Mouse (Mus musculus) NIH3T3 (cell line): ENCODE data around the gene Mtif3.
"Not testable (repeated sequence)": the region's sequence is repeated elsewhere in the genome, so short reads cannot be mapped to it uniquely, and the experiment has no call there.

Experiments
- DNase-seq: peaks from one replicate; pipeline ENCODE4 v3.0.0-alpha.2; 2012; ENCODE audit warnings: low read depth

Mtif3 gene

GRCm38 (mm10) chr5:146954576-146954975 is 9.0 kb downstream of the Mtif3 start:
- no peak for DNase-seq

- DNase-seq = peak; percentile 90
These were observed 15.0 kb downstream of the Mtif3 start, which contains the start of gene Gtf3a for GRCm38 (mm10) chr5:146948508-146949088. Gene Gtf3a, plus strand, starts transcription at chr5:146948657.

GRCm38 (mm10) chr5:146948041-146948507 is 15.5 kb downstream of the Mtif3 start:
- no peak for DNase-seq

- DNase-seq = no peak
These were observed 16.1 kb downstream of the Mtif3 start for GRCm38 (mm10) chr5:146947497-146947896.

- DNase-seq = no peak
These were observed 16.9 kb downstream of the Mtif3 start for GRCm38 (mm10) chr5:146946682-146947081.

- no peak for DNase-seq
These were observed 19.0 kb downstream of the Mtif3 start for GRCm38 (mm10) chr5:146944568-146944967.

GRCm38 (mm10) chr5:146942965-146943364 is 20.6 kb downstream of the Mtif3 start:
- DNase-seq = no peak

- DNase-seq = not testable (repeated sequence)
These were observed 21.7 kb downstream of the Mtif3 start for GRCm38 (mm10) chr5:146941939-146942338.

GRCm38 (mm10) chr5:146940219-146940618 is 23.4 kb downstream of the Mtif3 start:
- DNase-seq = peak; percentile 69

- DNase-seq = peak; percentile 32
These were observed 24.3 kb downstream of the Mtif3 start for GRCm38 (mm10) chr5:146939109-146939796.

GRCm38 (mm10) chr5:146937541-146938503 is 25.8 kb downstream of the Mtif3 start:
- no peak for DNase-seq

GRCm38 (mm10) chr5:146933466-146933865 is 30.1 kb downstream of the Mtif3 start:
- DNase-seq = no peak

GRCm38 (mm10) chr5:146931904-146932553 is 31.6 kb downstream of the Mtif3 start:
- DNase-seq = no peak

- no peak for DNase-seq
These were observed 32.2 kb downstream of the Mtif3 start for GRCm38 (mm10) chr5:146931422-146931821.

GRCm38 (mm10) chr5:146926673-146927072 is 36.9 kb downstream of the Mtif3 start:
- no peak for DNase-seq

- no peak for DNase-seq
These were observed 40.1 kb downstream of the Mtif3 start for GRCm38 (mm10) chr5:146923547-146923946.

GRCm38 (mm10) chr5:146921224-146921623 is 42.4 kb downstream of the Mtif3 start:
- DNase-seq = no peak

GRCm38 (mm10) chr5:146920314-146921161 is 43.1 kb downstream of the Mtif3 start:
- DNase-seq = no peak

- DNase-seq = no peak
These were observed 43.7 kb downstream of the Mtif3 start for GRCm38 (mm10) chr5:146919874-146920273.

GRCm38 (mm10) chr5:146917357-146917756 is 46.2 kb downstream of the Mtif3 start:
- DNase-seq = not testable (repeated sequence)

- no peak for DNase-seq
These were observed 46.8 kb downstream of the Mtif3 start for GRCm38 (mm10) chr5:146916806-146917205.
